Mouse (Mus musculus) 3T3-L1 (cell line): Measurements from ENCODE around the gene Olfr1349.
A peak's percentile ranks its signal among the peaks of the same experiment; 100 is the strongest.
"Not testable (repeated sequence)": the region's sequence is repeated elsewhere in the genome, so short reads cannot be mapped to it uniquely, and the experiment has no call there.

Source experiments
- DNase-seq: peaks from one replicate; pipeline ENCODE4 v3.0.0-alpha.2; 2015; ENCODE audit warnings: low read depth, low spot score

The Olfr1349 gene

GRCm38 (mm10) chr7:6522850-6523249 lies at the start of gene Olfr1349:
Olfr1349 (minus strand) TSS chr7:6522950.
- DNase-seq, result no peak

GRCm38 (mm10) chr7:6564541-6564940 lies 41.8 kb upstream of the Olfr1349 start, which contains the start of gene Olfr1350:
Olfr1350 (plus strand) TSS chr7:6564841.
- DNase-seq, result no peak

- peak; percentile 32 for DNase-seq
Measured at GRCm38 (mm10) chr7:6526141-6526540, 3.4 kb upstream of the Olfr1349 start.

- DNase-seq, result no peak
Measured at GRCm38 (mm10) chr7:6525001-6525400, 2.3 kb upstream of the Olfr1349 start.

GRCm38 (mm10) chr7:6521666-6522065 lies 1.1 kb downstream of the Olfr1349 start:
- no peak for DNase-seq

GRCm38 (mm10) chr7:6508648-6509047 lies 14.1 kb downstream of the Olfr1349 start, which contains the start of gene Olfr1348:
Olfr1348 (minus strand) TSS chr7:6508748.
- DNase-seq, result no peak

GRCm38 (mm10) chr7:6499655-6500054 lies 23.1 kb downstream of the Olfr1349 start, which contains the start of gene Olfr1347:
Olfr1347 (minus strand) TSS chr7:6499755.
- no peak for DNase-seq

GRCm38 (mm10) chr7:6486841-6487240 lies 35.9 kb downstream of the Olfr1349 start, which contains the start of gene Olfr5:
Olfr5 (minus strand) TSS chr7:6486941.
- no peak for DNase-seq

- DNase-seq, result not testable (repeated sequence)
Measured at GRCm38 (mm10) chr7:6477633-6478032, 45.1 kb downstream of the Olfr1349 start.

- no peak for DNase-seq
Measured at GRCm38 (mm10) chr7:6466951-6467350, 55.8 kb downstream of the Olfr1349 start, which contains the start of gene Olfr1346. Olfr1346 (plus strand) TSS chr7:6467101.
